Mouse (Mus musculus): Measurements from ENCODE around the gene Klf15. TPM values are rescaled to one million over a fixed set of nuclear protein-coding genes. Genes with fewer than 3 reads are reported as not detected.

Klf15 gene
- polyA plus RNA-seq, 1 experiment from 2014 or later = 0.06 TPM

DNA sequence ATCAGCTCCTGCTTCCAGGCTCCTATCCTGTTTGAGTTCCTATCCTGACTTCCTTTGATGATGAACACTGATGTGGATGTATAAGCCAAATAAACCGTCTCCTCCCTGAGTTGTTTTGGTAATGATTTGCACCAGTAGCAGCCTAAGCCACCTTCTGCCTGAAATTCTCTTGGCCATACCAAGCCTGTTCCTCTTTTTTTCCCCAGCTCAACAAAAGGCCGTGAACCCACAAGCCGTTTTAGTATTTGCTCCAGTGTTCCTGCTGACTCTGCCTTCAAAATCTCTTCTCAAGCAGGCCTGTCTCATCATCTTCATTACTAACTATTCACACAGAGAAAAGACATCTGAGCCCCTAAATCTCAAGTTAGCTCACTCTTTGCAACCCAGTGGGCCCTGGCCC lies 31.8 kb downstream of the Klf15 start:
- Histone ChIP-seq H3K79me2 (ENCODE audit: inconsistent target) (no peaks in the 10 kb centered on the region), H3K27ac (no peak overlapping the region), H3K4me3 (ENCODE audit: inconsistent target) (no peak overlapping the region), H3K36me3 (ENCODE audit: inconsistent target) (no peaks in the 10 kb centered on the region)
- WGBS (ENCODE audit: missing documents) = 11% methylated on average over 3 of the region's 3 CpGs

DNA sequence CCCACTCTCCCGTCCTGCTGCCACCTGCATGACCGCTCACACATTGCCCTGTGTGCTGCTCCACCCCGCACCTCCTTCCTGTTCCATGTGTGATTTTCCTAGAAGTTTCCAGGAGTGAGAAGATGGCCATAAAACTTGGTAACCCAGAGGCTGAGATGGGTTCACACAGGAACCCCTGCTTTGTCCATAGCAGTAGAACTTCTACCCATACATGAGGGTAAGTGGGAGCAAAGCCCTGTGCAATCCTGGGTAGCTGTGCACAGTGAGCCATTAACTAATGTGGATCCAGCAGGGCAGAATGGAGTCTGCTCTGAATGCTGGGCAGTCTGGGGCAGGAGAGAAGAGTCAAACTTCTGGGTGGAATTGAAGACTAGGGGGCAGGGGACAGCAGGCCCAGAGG lies 32.2 kb downstream of the Klf15 start:
- Histone ChIP-seq H3K79me2 (ENCODE audit: inconsistent target) (no peaks in the 10 kb centered on the region), H3K4me3 (ENCODE audit: inconsistent target) (no peak overlapping the region), H3K27ac (no peak overlapping the region), H3K36me3 (ENCODE audit: inconsistent target) (no peaks in the 10 kb centered on the region)
- 95% methylated on average over 3 of the region's 3 CpGs for WGBS (ENCODE audit: missing documents)

DNA sequence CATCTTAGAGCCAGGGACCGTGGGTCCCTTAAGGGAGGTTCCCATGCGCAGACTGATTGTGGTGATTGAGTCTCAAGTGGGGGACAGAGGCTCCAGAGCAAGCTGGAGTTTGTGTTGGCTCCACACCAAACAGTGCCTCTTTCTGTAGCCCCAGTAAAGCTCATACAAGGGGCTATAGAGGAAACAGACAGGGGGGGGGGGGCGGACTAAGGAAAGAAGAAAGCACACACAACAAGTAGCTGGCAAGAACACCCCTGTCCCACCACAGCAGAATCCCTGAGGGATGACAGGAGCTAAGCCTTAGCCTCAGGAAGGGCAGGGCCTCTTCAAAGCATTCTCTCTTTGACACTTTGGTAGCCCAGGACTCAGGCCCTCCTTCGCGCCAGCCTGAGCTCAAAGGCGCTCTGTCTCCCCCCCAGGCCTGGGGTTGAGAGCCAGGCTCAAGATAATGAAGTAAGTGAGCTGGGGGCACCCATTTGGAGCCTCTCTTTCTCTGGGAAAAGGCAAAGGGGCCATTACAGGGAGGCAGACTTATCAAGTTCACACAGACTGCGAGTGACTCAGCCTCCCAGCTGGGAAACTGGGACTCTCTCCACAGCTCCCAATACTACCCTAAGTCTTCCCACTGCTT lies 33.0 kb downstream of the Klf15 start:
- 92% methylated on average over 7 of the region's 7 CpGs for WGBS (ENCODE audit: missing documents)
- H3K4me3 ChIP-seq (ENCODE audit: inconsistent target) = no peak overlapping the region
- H3K27ac ChIP-seq = no peak overlapping the region

GRCm38 (mm10) chr6:90496217-90496616 lies 33.8 kb downstream of the Klf15 start:
- no peak overlapping the region for H3K4me3 ChIP-seq (ENCODE audit: inconsistent target)
- 76% methylated on average over 3 of the region's 3 CpGs for whole genome bisulfite sequencing (ENCODE audit: missing documents)

More for the DNA sequence above, 33.0 kb downstream of the Klf15 start:
- H3K79me2 ChIP-seq (ENCODE audit: inconsistent target) = no peaks in the 10 kb centered on the region
- no peaks in the 10 kb centered on the region for H3K36me3 ChIP-seq (ENCODE audit: inconsistent target)

DNA sequence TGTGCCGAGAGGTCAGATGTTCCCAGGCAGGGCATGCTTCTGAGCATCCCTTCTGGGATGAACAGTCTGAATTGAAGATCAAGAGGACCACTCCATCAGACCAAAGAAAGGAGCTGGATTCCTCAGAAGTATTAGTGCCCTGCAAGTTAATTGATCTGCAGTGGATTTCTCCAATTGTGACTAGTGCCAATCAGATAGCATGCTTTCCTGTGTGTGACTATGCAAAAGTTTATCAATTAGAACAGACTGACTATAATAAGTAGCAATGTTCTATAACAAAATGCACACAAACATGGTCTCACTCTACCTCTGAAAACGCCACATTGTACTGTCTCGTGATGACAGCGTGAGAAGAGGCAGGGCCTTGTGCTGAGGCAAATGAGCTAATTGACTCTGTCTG lies 37.1 kb downstream of the Klf15 start:
- Histone ChIP-seq H3K79me2 (ENCODE audit: inconsistent target) (no peaks in the 10 kb centered on the region), H3K36me3 (ENCODE audit: inconsistent target) (no peaks in the 10 kb centered on the region), H3K4me3 (ENCODE audit: inconsistent target) (no peak overlapping the region), H3K27ac (no peak overlapping the region)
- 91% methylated on average over 4 of the region's 4 CpGs for WGBS (ENCODE audit: missing documents)

More at GRCm38 (mm10) chr6:90496217-90496616, 33.8 kb downstream of the Klf15 start:
- Histone ChIP-seq H3K36me3 (ENCODE audit: inconsistent target) (no peaks in the 10 kb centered on the region), H3K79me2 (ENCODE audit: inconsistent target) (no peaks in the 10 kb centered on the region), H3K27ac (no peak overlapping the region)

DNA sequence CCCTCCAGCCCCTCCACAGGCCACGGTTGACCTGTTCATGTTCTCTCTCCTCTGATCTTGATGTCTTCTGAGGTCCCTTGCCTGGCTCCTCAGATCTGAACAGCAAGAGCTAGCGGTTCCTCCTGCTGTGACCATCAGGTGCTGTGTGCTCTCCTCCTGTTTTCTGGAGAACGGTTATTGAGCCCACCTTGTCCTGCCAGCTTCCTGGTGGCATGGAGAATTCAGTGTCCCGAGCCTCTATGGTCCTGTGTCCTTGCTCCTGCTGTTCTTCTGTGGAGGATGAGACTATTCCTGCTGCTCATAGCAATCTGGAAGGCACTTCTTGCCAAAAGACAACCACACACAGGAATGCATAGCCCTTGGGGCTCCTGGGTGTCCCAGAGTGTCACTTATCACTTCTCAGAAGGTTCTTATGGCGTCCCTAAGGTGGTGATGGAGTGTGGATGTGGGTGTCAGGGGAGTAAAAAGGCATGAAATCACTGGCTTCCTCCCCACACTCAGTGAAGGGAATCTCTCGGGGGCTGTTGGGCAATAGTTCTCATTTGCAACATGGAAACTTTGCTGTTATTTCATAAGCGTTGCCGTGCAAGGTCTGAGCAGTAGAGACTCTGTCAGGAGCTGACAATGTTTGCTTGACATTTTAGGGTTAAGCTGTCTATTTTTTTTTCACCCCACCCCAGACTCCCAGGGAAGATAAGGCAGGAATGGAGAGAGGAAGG lies 39.0 kb downstream of the Klf15 start:
- no peak overlapping the region for H3K4me3 ChIP-seq (ENCODE audit: inconsistent target)
- WGBS (ENCODE audit: missing documents) = 65% methylated on average over 8 of the region's 8 CpGs
- H3K36me3 ChIP-seq (ENCODE audit: inconsistent target) = no peaks in the 10 kb centered on the region
- H3K79me2 ChIP-seq (ENCODE audit: inconsistent target) = no peaks in the 10 kb centered on the region
- H3K27ac ChIP-seq = no peak overlapping the region

- Histone ChIP-seq H3K27ac (no peak overlapping the region), H3K79me2 (ENCODE audit: inconsistent target) (no peaks in the 10 kb centered on the region), H3K4me3 (ENCODE audit: inconsistent target) (no peak overlapping the region), H3K36me3 (ENCODE audit: inconsistent target) (no peaks in the 10 kb centered on the region)
- 87% methylated on average over 6 of the region's 6 CpGs for whole genome bisulfite sequencing (ENCODE audit: missing documents)
Observed at GRCm38 (mm10) chr6:90505906-90506305, 43.5 kb downstream of the Klf15 start.

- H3K4me3 ChIP-seq (ENCODE audit: inconsistent target) = no peak overlapping the region
- no peaks in the 10 kb centered on the region for H3K36me3 ChIP-seq (ENCODE audit: inconsistent target)
- 80% methylated on average over 16 of the region's 16 CpGs for WGBS (ENCODE audit: missing documents)
- H3K79me2 ChIP-seq (ENCODE audit: inconsistent target) = no peaks in the 10 kb centered on the region
- H3K27ac ChIP-seq = no peak overlapping the region
Observed at GRCm38 (mm10) chr6:90506673-90507311, 44.4 kb downstream of the Klf15 start.

DNA sequence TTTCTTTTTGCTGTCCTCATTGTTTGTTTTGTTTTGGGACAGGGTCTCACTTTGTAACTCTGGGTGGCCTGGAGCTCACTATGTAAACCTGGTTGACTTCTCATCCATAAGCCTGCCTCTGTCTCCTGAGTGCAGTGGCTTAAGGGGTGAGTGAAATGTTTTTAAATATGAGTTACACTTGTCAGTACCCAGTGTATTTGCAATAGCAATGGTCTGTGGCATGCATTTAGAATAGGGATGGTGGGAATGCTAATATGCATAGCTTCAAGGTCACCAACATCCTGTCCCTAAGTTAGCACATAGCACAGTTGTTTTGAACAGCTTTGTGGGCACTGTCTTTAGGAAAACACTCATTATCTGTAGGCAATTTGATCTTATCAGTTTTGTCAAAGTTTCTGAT lies 45.1 kb downstream of the Klf15 start:
- Histone ChIP-seq H3K79me2 (ENCODE audit: inconsistent target) (no peaks in the 10 kb centered on the region), H3K4me3 (ENCODE audit: inconsistent target) (no peak overlapping the region), H3K36me3 (ENCODE audit: inconsistent target) (no peaks in the 10 kb centered on the region), H3K27ac (no peak overlapping the region)

- WGBS (ENCODE audit: missing documents) = 91% methylated on average over 4 of the region's 4 CpGs
- Histone ChIP-seq H3K79me2 (ENCODE audit: inconsistent target) (no peaks in the 10 kb centered on the region), H3K27ac (no peak overlapping the region), H3K36me3 (ENCODE audit: inconsistent target) (no peaks in the 10 kb centered on the region), H3K4me3 (ENCODE audit: inconsistent target) (no peak overlapping the region)
Observed at GRCm38 (mm10) chr6:90508197-90508624, 45.8 kb downstream of the Klf15 start.

- Histone ChIP-seq H3K4me3 (ENCODE audit: inconsistent target) (no peak overlapping the region), H3K36me3 (ENCODE audit: inconsistent target) (no peaks in the 10 kb centered on the region), H3K27ac (no peak overlapping the region), H3K79me2 (ENCODE audit: inconsistent target) (no peaks in the 10 kb centered on the region)
- 89% methylated on average over 6 of the region's 6 CpGs for WGBS (ENCODE audit: missing documents)
Observed at GRCm38 (mm10) chr6:90509085-90509484, 46.7 kb downstream of the Klf15 start.

- H3K79me2 ChIP-seq (ENCODE audit: inconsistent target) = no peaks in the 10 kb centered on the region
- no peak overlapping the region for H3K27ac ChIP-seq
- H3K4me3 ChIP-seq (ENCODE audit: inconsistent target) = no peak overlapping the region
- whole genome bisulfite sequencing (ENCODE audit: missing documents) = 96% methylated on average over 5 of the region's 5 CpGs
- no peaks in the 10 kb centered on the region for H3K36me3 ChIP-seq (ENCODE audit: inconsistent target)
Observed at GRCm38 (mm10) chr6:90512416-90512815, 50.0 kb downstream of the Klf15 start.

DNA sequence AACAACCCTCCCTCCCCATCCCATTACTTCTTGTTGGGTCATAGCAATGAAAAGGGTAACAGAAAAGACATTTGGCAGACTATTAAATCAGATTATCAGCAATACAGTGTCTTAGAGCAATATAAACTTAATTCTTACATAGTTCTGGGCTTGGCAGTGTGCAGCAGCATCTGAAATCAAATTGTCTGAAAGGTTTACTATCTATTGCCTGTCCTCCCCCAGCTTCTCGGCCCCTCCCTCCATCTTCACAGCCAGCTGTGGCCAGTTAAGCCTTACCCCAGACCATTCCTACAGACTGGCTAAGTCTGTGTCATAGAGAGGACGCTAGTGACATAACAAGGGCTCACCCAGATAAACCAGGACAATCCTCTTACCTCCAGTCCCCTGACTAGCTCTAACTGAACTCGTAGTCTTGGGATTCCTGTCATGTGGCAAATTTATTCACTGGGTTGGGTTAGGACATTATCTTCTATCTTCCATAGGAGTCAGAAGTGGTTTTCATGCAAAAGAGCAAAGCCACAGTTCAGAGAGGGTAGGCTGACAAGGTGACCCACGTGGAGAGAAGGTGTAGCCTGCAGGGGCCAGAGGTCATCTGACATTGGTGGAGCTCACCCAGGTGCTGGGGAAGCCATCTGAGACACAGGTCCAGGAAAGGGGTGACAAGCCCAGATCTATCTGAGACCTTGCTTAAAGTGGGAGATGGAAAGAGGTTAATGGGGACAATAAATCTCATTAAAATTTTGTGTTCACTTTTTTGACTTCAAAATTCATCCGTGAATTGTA lies 50.9 kb downstream of the Klf15 start:
- no peak overlapping the region for H3K27ac ChIP-seq
- H3K4me3 ChIP-seq (ENCODE audit: inconsistent target) = no peak overlapping the region
- no peaks in the 10 kb centered on the region for H3K79me2 ChIP-seq (ENCODE audit: inconsistent target)
- no peaks in the 10 kb centered on the region for H3K36me3 ChIP-seq (ENCODE audit: inconsistent target)
- 78% methylated on average over 5 of the region's 5 CpGs for WGBS (ENCODE audit: missing documents)

GRCm38 (mm10) chr6:90514369-90514768 lies 52.0 kb downstream of the Klf15 start:
- Histone ChIP-seq H3K79me2 (ENCODE audit: inconsistent target) (no peaks in the 10 kb centered on the region), H3K4me3 (ENCODE audit: inconsistent target) (no peak overlapping the region), H3K27ac (no peak overlapping the region), H3K36me3 (ENCODE audit: inconsistent target) (no peaks in the 10 kb centered on the region)

Measured in macrophage (primary cell).